Mouse (Mus musculus) liver, embryonic 14.5 days (tissue): ENCODE results near the gene Prdm12.

ENCODE experiments used
- CTCF ChIP-seq: IDR thresholded peaks from 2 replicates; pipeline ENCODE4 v1.5.1; 2016; ENCODE audit warnings: antibody characterized with exemption, low read depth, control low read depth
- EP300 ChIP-seq: IDR thresholded peaks from 2 replicates; pipeline ENCODE4 v1.6.1; 2016; ENCODE audit warnings: antibody characterized with exemption, low read depth

DNA sequence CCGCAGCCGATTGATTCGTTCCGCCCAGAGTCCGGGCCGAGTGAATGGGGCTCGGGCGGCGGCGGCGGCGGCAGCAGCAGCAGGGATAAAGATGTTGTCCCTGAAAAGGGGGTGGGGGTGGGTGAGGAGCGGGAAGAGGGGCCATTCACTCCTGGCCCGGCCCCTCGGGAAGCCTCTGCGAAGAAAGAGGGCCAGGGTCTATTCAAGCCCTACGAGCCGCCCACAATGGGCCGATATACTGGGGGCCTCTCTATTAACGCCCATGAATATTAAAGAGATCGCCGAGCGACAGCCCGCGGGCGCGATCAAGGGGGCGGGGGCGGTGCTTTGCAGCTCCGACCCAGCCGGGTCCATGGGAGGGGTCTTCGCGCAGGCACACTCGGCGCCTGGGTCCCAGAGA is 3.1 kb upstream of the Prdm12 start:
- no peak for TF ChIP-seq CTCF
- no peak for TF ChIP-seq EP300
